Mouse (Mus musculus) heart, adult 2 months (tissue): ENCODE results near the gene Utp14a. TPM values are rescaled to one million over a fixed set of nuclear protein-coding genes. Genes with fewer than 3 reads are reported as not detected.

Experiments
- DNase-seq, 2 experiments: peaks; one replicate each; pipeline ENCODE4 v3.0.0; 2021
- H3K27ac ChIP-seq: fragments of 200-600 bp; 2 replicates; pipeline ENCODE4 v1.8.1; 2022
- H3K27me3 ChIP-seq: fragments of 200-500 bp; 2 replicates; pipeline ENCODE4 v1.6.1; 2012; ENCODE audit warnings: mild to moderate bottlenecking, low read length, inconsistent platforms, mixed read lengths; ENCODE audit not compliant: control insufficient read depth, insufficient read depth
- H3K36me3 ChIP-seq: fragments of 200-500 bp; 2 replicates; pipeline ENCODE4 v1.6.1; 2012; ENCODE audit warnings: low read length, inconsistent platforms; ENCODE audit not compliant: control insufficient read depth, insufficient read depth
- H3K4me1 ChIP-seq: fragments of 200-500 bp; 2 replicates; pipeline ENCODE4 v1.6.1; 2011; ENCODE audit warnings: low read length; ENCODE audit not compliant: control insufficient read depth, insufficient read depth
- H3K4me3 ChIP-seq: fragments of 200-600 bp; 2 replicates; pipeline ENCODE4 v1.8.1; 2022
- H3K79me2 ChIP-seq: fragments of 200-500 bp; replicated peaks from 2 replicates; pipeline ENCODE4 v1.6.1; 2012; ENCODE audit warnings: mild to moderate bottlenecking, inconsistent platforms, low read length, moderate library complexity, mixed read lengths; ENCODE audit not compliant: control insufficient read depth, insufficient read depth
- H3K9ac ChIP-seq: fragments of 200-500 bp; 2 replicates; pipeline ENCODE4 v1.6.1; 2012; ENCODE audit warnings: low read depth, mild to moderate bottlenecking, control low read depth, inconsistent platforms, low read length, mixed read lengths
- CTCF ChIP-seq: fragments of 200-600 bp; IDR thresholded peaks from 2 replicates; pipeline ENCODE4 v1.8.1; 2022; ENCODE audit warnings: antibody characterized with exemption, mild to moderate bottlenecking, moderate library complexity
- EP300 ChIP-seq: fragments of 200-500 bp; IDR thresholded peaks from 2 replicates; pipeline ENCODE4 v1.6.1; 2011; ENCODE audit warnings: low read depth, low read length, control low read depth; ENCODE audit not compliant: insufficient read depth
- POLR2A ChIP-seq: fragments of 200-500 bp; IDR thresholded peaks from 2 replicates; pipeline ENCODE4 v1.6.1; 2011; ENCODE audit warnings: mild to moderate bottlenecking, low read depth, low read length, control low read depth; ENCODE audit not compliant: insufficient read depth
- WGBS: fragments of 180-500 bp; shearing (Covaris S2); methylation state at CpG from one replicate; pipeline ENCODE4 v1.1.7; 2018; 5-methylcytosine and 5-hydroxymethylcytosine counted together
- intact Hi-C: fragments of 180-260 bp; cut with DNase I; formaldehyde crosslinking; loops from one replicate; pipeline ENCODE4 v1.15.1; 2025
- polyA plus RNA-seq: library from polyadenylated mRNA; depleted of rRNA; stranded (reverse); fragments of >200 nt; gene quantifications from 2 replicates; pipeline ENCODE4 v1.2.3, GENCODE M21; 2012
- total RNA-seq, 2 experiments: library from RNA; stranded (reverse); gene quantifications; 2 replicates each; pipeline ENCODE4 v1.2.3; 2021

The Utp14a gene
- total and polyA plus RNA-seq, 3 experiments = 2.5 to 18.1 (median 14.0) TPM

- no peaks in the 10 kb centered on the region for H3K36me3 ChIP-seq
- intact Hi-C loops = loop anchor here (10.0 kb wide), 1 partner anchor 247 kb away; no protein-coding TSS in a partner anchor
- no peak overlapping the region for H3K4me3 ChIP-seq
- H3K27ac ChIP-seq = no peak overlapping the region
- H3K27me3 ChIP-seq = no peaks in the 10 kb centered on the region
- H3K79me2 ChIP-seq = no peaks in the 10 kb centered on the region
- H3K4me1 ChIP-seq = no peaks in the 10 kb centered on the region
- WGBS = 72% methylated on average over 4 of the region's 4 CpGs
- TF ChIP-seq EP300 (no peak), CTCF (no peak), POLR2A (no peak)
- no peak for DNase-seq
- H3K9ac ChIP-seq = no peak overlapping the region
Measured at GRCm38 (mm10) chrX:48288008-48288407, 31.3 kb downstream of the Utp14a start.

- WGBS = 36% methylated on average over 3 of the region's 3 CpGs
- Histone ChIP-seq H3K4me1 (no peaks in the 10 kb centered on the region), H3K36me3 (no peaks in the 10 kb centered on the region), H3K9ac (no peak overlapping the region), H3K27ac (no peak overlapping the region), H3K4me3 (no peak overlapping the region), H3K27me3 (no peaks in the 10 kb centered on the region), H3K79me2 (no peaks in the 10 kb centered on the region)
- TF ChIP-seq EP300 (no peak), POLR2A (no peak), CTCF (no peak)
- intact Hi-C loops = no loop called here
- no peak for DNase-seq
Measured at GRCm38 (mm10) chrX:48291413-48291812, 34.8 kb downstream of the Utp14a start.

GRCm38 (mm10) chrX:48305356-48305755, 48.7 kb downstream of the Utp14a start:
- H3K79me2 ChIP-seq = no peaks in the 10 kb centered on the region
- H3K36me3 ChIP-seq = no peaks in the 10 kb centered on the region
- TF ChIP-seq CTCF (no peak), EP300 (no peak), POLR2A (no peak)
- 73% methylated on average over 4 of the region's 4 CpGs for WGBS
- H3K4me3 ChIP-seq = no peak overlapping the region
- intact Hi-C loops = no loop called here
- H3K27me3 ChIP-seq = no peaks in the 10 kb centered on the region
- no peaks in the 10 kb centered on the region for H3K4me1 ChIP-seq
- DNase-seq = no peak
- no peak overlapping the region for H3K27ac ChIP-seq
- H3K9ac ChIP-seq = no peak overlapping the region

GRCm38 (mm10) chrX:48310706-48311517, 54.2 kb downstream of the Utp14a start:
- peaks cover 2% of the 10 kb centered on the region; the same call in 1 of the 2 replicates for H3K4me1 ChIP-seq
- intact Hi-C loops = no loop called here
- no peaks in the 10 kb centered on the region for H3K36me3 ChIP-seq
- WGBS = 27% methylated on average over 26 of the region's 26 CpGs
- TF ChIP-seq EP300 (no peak), CTCF (no peak), POLR2A (no peak)
- no peak overlapping the region for H3K27ac ChIP-seq
- H3K4me3 ChIP-seq = no peak overlapping the region
- DNase-seq = no peak
- no peaks in the 10 kb centered on the region for H3K79me2 ChIP-seq
- no peak overlapping the region for H3K9ac ChIP-seq
- no peaks in the 10 kb centered on the region for H3K27me3 ChIP-seq

GRCm38 (mm10) chrX:48311727-48312126, 55.1 kb downstream of the Utp14a start:
- H3K4me1 ChIP-seq = peaks cover 2% of the 10 kb centered on the region; the same call in 1 of the 2 replicates
- H3K9ac ChIP-seq = no peak overlapping the region
- no peak overlapping the region for H3K27ac ChIP-seq
- DNase-seq = no peak
- H3K4me3 ChIP-seq = no peak overlapping the region
- intact Hi-C loops = no loop called here
- TF ChIP-seq POLR2A (no peak), CTCF (no peak), EP300 (no peak)
- no peaks in the 10 kb centered on the region for H3K79me2 ChIP-seq
- WGBS = 94% methylated on average over 5 of the region's 5 CpGs
- H3K27me3 ChIP-seq = no peaks in the 10 kb centered on the region
- H3K36me3 ChIP-seq = no peaks in the 10 kb centered on the region

GRCm38 (mm10) chrX:48314530-48315079, 57.9 kb downstream of the Utp14a start:
- Histone ChIP-seq H3K4me3 (peak overlapping the region; percentile 52), H3K79me2 (no peaks in the 10 kb centered on the region), H3K9ac (peak overlapping the region; percentile 82), H3K27ac (peak overlapping the region; percentile 38), H3K4me1 (peaks cover 2% of the 10 kb centered on the region; the same call in 1 of the 2 replicates), H3K36me3 (no peaks in the 10 kb centered on the region), H3K27me3 (no peaks in the 10 kb centered on the region)
- no peak for TF ChIP-seq CTCF
- peak; percentile 58; the same call in 1 of the 2 replicates for TF ChIP-seq POLR2A
- TF ChIP-seq EP300 = no peak
- intact Hi-C loops = loop anchor here (2.0 kb wide), 3 partner anchors 24 to 68 kb away; no protein-coding TSS in a partner anchor
- peak; percentile 90 for DNase-seq
- 11% methylated on average over 33 of the region's 33 CpGs for WGBS
